ENCODE assay signal across 14 mouse cellular contexts in genomic region chr13:119393141-119393540, GRCm38 (mm10). TPM values are rescaled to one million over a fixed set of nuclear protein-coding genes. Genes with fewer than 3 reads are reported as not detected.
DNase-seq lines count a peak whose midpoint lies in the region; ATAC-seq and TF ChIP-seq lines count a peak whose summit lies in the region.
"Had no signal": no experiment of that assay in that cellular context is flagged by ENCODE, and none has a peak within 500 bp of the region (broad histone marks: within the 10 kb centered on the region; RNA-seq: fewer than 3 reads in every experiment).

No protein-coding gene starts in this region.

- H3K4me3 ChIP-seq in gastrocnemius, adult 2 months: no peak overlapping the region
- no peak overlapping the region for H3K4me3 ChIP-seq in left cerebral cortex, adult 2 months
- H3K4me3 ChIP-seq in midbrain, postnatal 0 days (ENCODE audit: low read depth, low read length): no peak overlapping the region
- no peak overlapping the region for H3K4me3 ChIP-seq in midbrain, embryonic 16.5 days (ENCODE audit: low read depth, low read length)
- H3K4me3 ChIP-seq in stomach, postnatal 0 days (ENCODE audit: low read depth, low read length): no peak overlapping the region
- H3K4me3 ChIP-seq: erythroblast, embryonic 14.5 days; liver, embryonic 15.5 days had no signal

- no peak for DNase-seq in gastrocnemius, adult 2 months
- no peak for DNase-seq in gastrocnemius, postnatal 10 days
- no peak for DNase-seq in left cerebral cortex, adult 2 months (ENCODE audit: extremely low spot score in 1 of 2, low spot score in 2 of 2)
- no peak for DNase-seq in left cerebral cortex, postnatal 25 days (ENCODE audit: low spot score in 2 of 2)
- no peak for DNase-seq in midbrain, postnatal 0 days (ENCODE audit: low spot score)
- no peak for DNase-seq in stomach, postnatal 0 days (ENCODE audit: low spot score)
- DNase-seq in urinary bladder, postnatal 25 days (ENCODE audit: low spot score): no peak
- DNase-seq: cerebellum, adult 11-12 months; heart, postnatal 14 days; thymus, postnatal 25 days had no signal

- no peaks in the 10 kb centered on the region for H3K27me3 ChIP-seq in midbrain, postnatal 0 days (ENCODE audit: insufficient read depth, low read length)
- no peaks in the 10 kb centered on the region for H3K27me3 ChIP-seq in midbrain, embryonic 16.5 days (ENCODE audit: control insufficient read depth, insufficient read depth, low read depth, low read length)
- no peaks in the 10 kb centered on the region for H3K27me3 ChIP-seq in stomach, postnatal 0 days (ENCODE audit: control insufficient read depth, insufficient read depth, low read length)
- H3K27me3 ChIP-seq: liver, embryonic 15.5 days had no signal

- peak; percentile 17; the same call in 1 of the 2 replicates for TF ChIP-seq CTCF in gastrocnemius, adult 2 months (IDR thresholded peaks at IDR 0.05)
- TF ChIP-seq CTCF in left cerebral cortex, adult 2 months (IDR thresholded peaks at IDR 0.05): peak; percentile 23
- TF ChIP-seq CTCF in midbrain, postnatal 0 days (IDR thresholded peaks at IDR 0.05): peak; percentile 43; the same call in 1 of the 2 replicates
- peak; percentile 59 for TF ChIP-seq CTCF in stomach, postnatal 0 days (IDR thresholded peaks at IDR 0.05; ENCODE audit: low read depth)

- ATAC-seq in midbrain, postnatal 0 days (ENCODE audit: low FRiP score): no peak
- ATAC-seq in midbrain, embryonic 16.5 days: no peak
- 0 out of 2 replicates have a peak, but pooled peaks have one; percentile 35 for ATAC-seq in stomach, postnatal 0 days (ENCODE audit: low FRiP score, low TSS enrichment)
- ATAC-seq: CD4-positive, CD25-positive, alpha-beta regulatory T cell, adult 4 months had no signal

- H3K9ac ChIP-seq in midbrain, postnatal 0 days (replicated peaks; ENCODE audit: low read length, poor library complexity, severe bottlenecking): no peak overlapping the region
- H3K9ac ChIP-seq in midbrain, embryonic 16.5 days (ENCODE audit: low read depth, low read length): no peak overlapping the region
- H3K9ac ChIP-seq in stomach, postnatal 0 days (ENCODE audit: low read length): no peak overlapping the region
- H3K9ac ChIP-seq: liver, embryonic 15.5 days had no signal

- H3K9me3 ChIP-seq in midbrain, postnatal 0 days (ENCODE audit: low read length): no peaks in the 10 kb centered on the region
- H3K9me3 ChIP-seq in midbrain, embryonic 16.5 days (replicated peaks; ENCODE audit: control insufficient read depth, low read length, poor library complexity, severe bottlenecking): no peaks in the 10 kb centered on the region
- no peaks in the 10 kb centered on the region for H3K9me3 ChIP-seq in stomach, postnatal 0 days (ENCODE audit: control insufficient read depth, low read length)
- H3K9me3 ChIP-seq: liver, embryonic 15.5 days had no signal

- no peak for TF ChIP-seq EP300 in stomach, postnatal 0 days (optimal IDR thresholded peaks at IDR 0.05)

- H3K27ac ChIP-seq in gastrocnemius, adult 2 months: no peak overlapping the region
- no peak overlapping the region for H3K27ac ChIP-seq in left cerebral cortex, adult 2 months
- H3K27ac ChIP-seq in midbrain, postnatal 0 days (ENCODE audit: low read depth, low read length): no peak overlapping the region
- no peak overlapping the region for H3K27ac ChIP-seq in midbrain, embryonic 16.5 days (ENCODE audit: low read length)
- no peak overlapping the region for H3K27ac ChIP-seq in stomach, postnatal 0 days (replicated peaks)
- H3K27ac ChIP-seq: liver, embryonic 15.5 days had no signal

- H3K4me1 ChIP-seq in midbrain, postnatal 0 days (ENCODE audit: insufficient read depth, low read length): no peaks in the 10 kb centered on the region
- no peaks in the 10 kb centered on the region for H3K4me1 ChIP-seq in midbrain, embryonic 16.5 days (ENCODE audit: control insufficient read depth, insufficient read depth, low read length)
- no peaks in the 10 kb centered on the region for H3K4me1 ChIP-seq in stomach, postnatal 0 days (replicated peaks; ENCODE audit: control insufficient read depth, insufficient read depth)
- H3K4me1 ChIP-seq: liver, embryonic 15.5 days had no signal

- 53% methylated on average over 8 of the region's 8 CpGs for WGBS in midbrain, postnatal 0 days
- WGBS in midbrain, embryonic 16.5 days: 50% methylated on average over 8 of the region's 8 CpGs
- 55% methylated on average over 8 of the region's 8 CpGs for WGBS in stomach, postnatal 0 days

- intact Hi-C loops in gastrocnemius, adult 2 months (cut with DNase I): no loop called here
- intact Hi-C loops in left cerebral cortex, adult 2 months (cut with DNase I): no loop called here
- intact Hi-C loops in left cerebral cortex, postnatal 25 days (cut with DNase I): no loop called here

- peaks cover 15% of the 10 kb centered on the region; the same call in 1 of the 2 replicates for H3K36me3 ChIP-seq in midbrain, postnatal 0 days (ENCODE audit: insufficient read depth, low read length)
- H3K36me3 ChIP-seq in midbrain, embryonic 16.5 days (ENCODE audit: control insufficient read depth, insufficient read depth, low read length): no peaks in the 10 kb centered on the region
- H3K36me3 ChIP-seq in stomach, postnatal 0 days (ENCODE audit: control insufficient read depth, insufficient read depth, low read length): no peaks in the 10 kb centered on the region

- H3K4me2 ChIP-seq in midbrain, postnatal 0 days (ENCODE audit: low read depth, low read length, poor library complexity, severe bottlenecking): no peak overlapping the region
- no peak overlapping the region for H3K4me2 ChIP-seq in midbrain, embryonic 16.5 days (ENCODE audit: low read length)
- no peak overlapping the region for H3K4me2 ChIP-seq in stomach, postnatal 0 days (replicated peaks; ENCODE audit: low read depth)
- H3K4me2 ChIP-seq: liver, embryonic 15.5 days had no signal

RNA-seq across cellular contexts. Expression of gene Paip1, which starts 35.3 kb away (rescaled TPM):
- 100 to 1,000 TPM in 1 of 2 experiments, 10 to 100 TPM in 1; 94.1 to 107 TPM for total RNA-seq in gastrocnemius, adult 2 months (2021)
- total RNA-seq in gastrocnemius, postnatal 10 days (2021): 10 to 100 TPM; 82.7 to 83.0 TPM
- 100 to 1,000 TPM in 1 of 2 experiments, 10 to 100 TPM in 1; 96.8 to 113 TPM for total RNA-seq in left cerebral cortex, adult 2 months (2021)
- total RNA-seq in left cerebral cortex, postnatal 25 days (2021): 10 to 100 TPM; 98.2 to 98.9 TPM
- total RNA-seq in midbrain, postnatal 0 days (2014; rRNA removed): 113 and 114 TPM in 2 replicates
- polyA plus RNA-seq in midbrain, postnatal 0 days (2015; fragmentation: Nextera tagmentation; extraction: Ambion mirVana): 166 and 182 TPM in 2 replicates
- 167 and 178 TPM in 2 replicates for polyA plus RNA-seq in midbrain, embryonic 16.5 days (2015; fragmentation: Nextera tagmentation; extraction: Ambion mirVana)
- 41.8 and 47.1 TPM in 2 replicates for polyA plus RNA-seq in stomach, postnatal 0 days (2015; fragmentation: Nextera tagmentation; extraction: Ambion mirVana)
